Mouse (Mus musculus) CH12.LX (cell line): ENCODE results near the gene Rpl3.

Experiments used
- CTCF ChIP-seq, 2 experiments: IDR thresholded peaks in 1 of 2; conservative IDR thresholded peaks in 1 of 2; 2 replicates each; pipeline ENCODE4 v1.5.1; 2011 to 2012; ENCODE audit warnings: low read depth in 2 of 2, low read length in 2 of 2, improper control_type of control experiment in 1 of 2, inconsistent platforms in 1 of 2, mild to moderate bottlenecking in 1 of 2, moderate library complexity in 1 of 2
- E2F4 ChIP-seq: IDR thresholded peaks from 2 replicates; pipeline ENCODE4 v1.6.1; 2011; ENCODE audit warnings: low read depth, low read length, improper control_type of control experiment; ENCODE audit not compliant: insufficient replicate concordance
- POLR2A ChIP-seq: IDR thresholded peaks from 2 replicates; pipeline ENCODE4 v1.6.1; 2011; ENCODE audit warnings: low read depth, mild to moderate bottlenecking, improper control_type of control experiment, low read length

DNA sequence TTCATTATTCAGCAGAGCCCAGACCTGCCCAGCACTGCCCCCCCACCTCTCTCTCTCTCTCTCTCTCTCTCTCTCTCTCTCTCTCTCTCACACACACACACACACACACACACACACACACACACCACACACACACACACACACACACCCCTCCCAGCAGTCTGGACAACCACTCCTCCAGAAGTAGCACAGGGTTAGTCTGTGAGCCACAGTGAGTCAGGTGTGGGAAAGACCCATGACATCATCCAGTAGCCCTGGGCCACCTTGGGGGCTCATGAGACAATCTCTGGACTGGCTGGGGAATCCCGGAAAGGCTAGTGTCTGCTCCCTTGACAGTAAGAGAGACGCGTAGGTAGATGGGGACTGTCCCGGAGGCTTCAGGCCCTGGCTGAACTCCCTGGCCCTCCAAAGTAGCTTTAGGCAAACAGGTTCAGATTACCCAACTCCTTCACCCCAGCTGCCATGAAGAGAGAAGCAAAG, 30.6 kb downstream of the Rpl3 start:
- TF ChIP-seq POLR2A (no peak; the same call in 1 of the 2 replicates), CTCF (conservative IDR thresholded peaks at IDR 0.05 in 1 of 2, IDR thresholded peaks at IDR 0.05 in 1 of 2; ENCODE audit: low read depth in 2 of 2, low read length in 2 of 2) (no peak), E2F4 (no peak)
